Mouse (Mus musculus): ENCODE data around the gene Gm2012.
"Not testable (repeated sequence)": the region's sequence is repeated elsewhere in the genome, so short reads cannot be mapped to it uniquely, and the experiment has no call there.

The Gm2012 gene

DNA sequence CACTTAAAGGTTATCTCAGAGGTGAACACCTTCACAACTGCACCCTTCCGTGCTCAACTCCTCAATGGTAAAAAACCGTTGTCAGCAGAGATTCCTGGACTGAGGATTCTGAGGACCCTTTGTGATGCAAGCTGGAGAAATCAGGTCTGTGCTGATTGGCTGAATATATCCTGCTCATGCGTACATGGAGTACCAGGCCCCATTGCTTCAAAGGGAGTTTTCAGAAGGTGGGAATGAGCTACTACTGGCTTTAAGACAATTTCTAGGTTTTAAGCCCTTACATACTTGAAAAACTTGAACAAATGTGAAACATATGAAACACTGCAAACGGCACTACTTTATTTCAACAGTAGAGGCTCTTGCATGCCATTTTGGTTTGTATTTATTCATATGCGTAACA lies at the start of gene Gm2012:
TSS of gene Gm2012 (minus strand) at position 101 of the 400 bp plus-strand sequence.
- not testable (repeated sequence) for DNase-seq

DNA sequence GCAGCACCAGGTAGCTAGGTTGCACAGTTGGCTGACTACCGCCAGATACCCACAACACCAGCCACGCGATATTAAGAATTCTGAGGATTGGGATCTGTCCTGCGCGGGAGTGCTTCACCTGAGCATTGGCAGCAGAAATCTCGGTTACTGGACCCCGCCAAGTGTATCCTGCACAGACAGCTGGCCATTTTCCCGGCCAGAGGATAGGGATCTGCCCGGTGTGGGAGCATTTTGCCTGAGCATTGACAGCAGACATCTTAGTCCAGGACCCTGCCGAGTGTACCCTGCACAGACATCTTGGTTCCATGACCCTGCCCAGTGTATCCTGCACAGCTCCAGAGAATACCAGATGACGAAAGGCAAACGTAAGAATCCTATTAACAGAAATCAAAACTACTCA lies 72.0 kb downstream of the Gm2012 start:
- not testable (repeated sequence) for DNase-seq
